Mouse (Mus musculus) gastrocnemius, postnatal 4 days (tissue): ENCODE data around the gene Ppp3ca. TPM values are rescaled to one million over a fixed set of nuclear protein-coding genes. Genes with fewer than 3 reads are reported as not detected.
"Not testable (repeated sequence)": the region's sequence is repeated elsewhere in the genome, so short reads cannot be mapped to it uniquely, and the experiment has no call there.

Experiments used
- DNase-seq, 2 experiments: peaks; one replicate each; pipeline ENCODE4 v3.0.0; 2021 to 2022; ENCODE audit warnings: low spot score in 2 of 2, mixed read lengths in 2 of 2
- total RNA-seq, 2 experiments: library from RNA; stranded (reverse); gene quantifications; 2 replicates each; pipeline ENCODE4 v1.2.3; 2021

Ppp3ca gene
- total RNA-seq, 2 experiments from 2014 or later = 114 to 125 TPM

DNA sequence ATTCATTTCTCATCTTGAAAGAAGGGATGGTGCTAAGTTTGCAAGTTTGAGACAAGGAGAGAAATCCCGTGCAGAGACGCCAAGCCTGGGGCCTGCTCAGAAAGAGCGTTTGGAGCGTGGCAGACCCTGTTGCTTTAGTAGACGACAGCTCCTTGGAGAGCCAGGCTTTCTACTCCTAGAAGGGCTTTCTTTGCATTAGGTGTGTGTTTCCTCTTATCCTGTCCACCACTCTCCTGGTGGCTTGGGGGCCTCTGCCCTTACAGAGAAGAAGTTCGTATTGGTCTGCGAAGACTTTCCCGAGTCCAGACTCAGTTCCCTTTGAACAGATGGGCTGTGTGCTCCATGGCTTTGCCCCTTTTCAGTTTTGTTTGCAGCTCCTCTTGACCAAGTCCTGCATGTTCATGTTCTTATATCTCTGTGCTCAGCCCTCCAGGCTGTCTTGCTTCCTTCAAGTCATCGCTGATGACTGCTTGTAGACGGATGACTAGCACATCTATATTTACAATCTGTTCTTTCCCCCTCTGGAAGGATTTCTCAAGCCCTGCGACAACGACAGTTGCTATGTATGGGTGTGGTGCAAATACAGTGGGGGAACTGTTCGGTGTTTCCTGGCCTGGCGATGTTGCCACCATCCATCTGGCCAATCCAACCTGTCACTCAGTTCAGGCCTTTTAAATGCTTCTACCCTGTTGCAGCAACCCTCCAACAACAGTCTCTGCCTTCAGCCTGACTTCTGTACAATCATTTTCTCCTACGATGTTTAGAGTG lies 14.5 kb downstream of the Ppp3ca start:
- DNase-seq = no peak

DNA sequence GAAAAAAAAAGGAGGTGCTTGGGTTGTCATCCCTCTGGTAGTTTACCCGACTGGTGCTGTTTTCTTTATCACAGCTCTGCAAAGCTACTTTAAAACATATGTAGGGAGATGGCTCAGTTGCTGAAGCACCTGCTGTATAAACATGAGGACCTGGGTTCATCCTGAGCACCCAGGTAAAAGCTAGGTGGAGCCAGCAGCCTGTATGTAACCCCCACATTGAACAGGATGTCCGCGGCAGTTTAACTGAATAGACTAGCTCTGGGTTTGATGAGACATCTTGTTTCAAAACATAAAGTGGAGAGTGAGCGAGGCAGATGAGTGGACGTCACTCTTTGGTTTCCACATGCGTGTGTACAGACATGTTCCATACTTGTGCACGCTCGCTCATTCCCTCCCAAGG lies 16.5 kb downstream of the Ppp3ca start:
- no peak for DNase-seq

GRCm38 (mm10) chr3:136688101-136688586 lies 18.2 kb downstream of the Ppp3ca start:
- no peak for DNase-seq

- no peak for DNase-seq
Observed at GRCm38 (mm10) chr3:136689793-136690543, 20.0 kb downstream of the Ppp3ca start.

GRCm38 (mm10) chr3:136691984-136692383 lies 22.1 kb downstream of the Ppp3ca start:
- no peak for DNase-seq

GRCm38 (mm10) chr3:136693547-136693946 lies 23.6 kb downstream of the Ppp3ca start:
- no peak for DNase-seq

- DNase-seq = no peak
Observed at GRCm38 (mm10) chr3:136697626-136698191, 27.8 kb downstream of the Ppp3ca start.

GRCm38 (mm10) chr3:136699711-136700110 lies 29.8 kb downstream of the Ppp3ca start:
- not testable (repeated sequence) for DNase-seq

GRCm38 (mm10) chr3:136700447-136701009 lies 30.6 kb downstream of the Ppp3ca start:
- no peak for DNase-seq

DNA sequence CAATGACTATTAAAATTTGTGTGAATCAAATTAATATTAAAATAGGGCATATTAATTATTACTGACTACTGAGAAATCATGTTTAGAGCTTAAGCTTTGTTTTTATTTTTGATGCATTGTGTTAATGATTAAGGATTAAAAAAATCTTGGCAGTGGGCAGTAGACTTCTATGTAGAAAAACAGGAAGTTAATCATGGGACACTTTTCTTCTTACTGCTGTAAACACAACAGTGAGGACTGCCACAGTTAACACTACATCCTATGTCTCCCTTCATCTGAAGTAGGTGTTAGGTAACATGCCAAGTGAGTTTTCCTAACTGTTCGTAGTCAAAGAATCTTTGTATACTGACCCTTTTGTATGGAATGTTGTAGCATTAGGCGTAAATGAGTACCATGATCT lies 32.9 kb downstream of the Ppp3ca start:
- DNase-seq = no peak

- no peak for DNase-seq
Observed at GRCm38 (mm10) chr3:136704515-136705247, 34.8 kb downstream of the Ppp3ca start.

DNA sequence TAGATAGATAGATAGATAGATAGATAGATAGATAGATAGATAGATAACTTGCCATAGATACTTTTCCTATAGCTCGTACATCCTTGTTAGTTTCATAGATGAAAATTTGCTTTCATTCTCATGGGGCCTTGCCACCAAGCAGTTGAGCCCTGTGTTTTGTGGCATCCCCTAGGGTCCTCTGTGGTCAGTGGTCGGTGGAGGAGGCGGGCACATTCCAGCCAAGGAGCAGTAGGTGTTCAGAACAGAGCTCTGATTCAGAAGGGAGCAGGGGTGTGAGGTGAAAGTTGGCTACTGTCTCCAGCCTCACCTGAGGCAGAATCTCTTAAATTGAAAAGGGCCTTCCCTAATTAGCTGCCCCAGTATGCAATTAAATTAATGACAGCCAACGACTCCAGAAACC lies 36.1 kb downstream of the Ppp3ca start:
- no peak for DNase-seq

DNA sequence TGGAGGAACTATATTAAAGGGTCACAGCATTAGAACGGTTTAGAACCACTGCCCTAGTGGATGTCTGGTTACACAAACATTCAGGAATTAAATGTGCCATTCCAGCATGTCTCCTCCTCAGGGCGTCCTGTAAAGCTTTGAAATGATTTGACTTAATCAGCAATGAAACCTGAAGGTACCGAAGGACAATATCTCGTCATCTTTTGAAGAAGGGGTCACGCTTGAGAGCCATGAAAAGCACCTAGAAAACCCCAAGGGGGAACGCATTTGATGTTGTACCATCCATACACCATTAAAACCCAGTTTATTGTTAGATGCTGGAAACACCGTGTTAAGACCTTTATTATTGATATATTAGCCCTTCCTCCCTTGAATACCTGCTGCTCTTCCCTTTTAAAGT lies 36.8 kb downstream of the Ppp3ca start:
- no peak for DNase-seq

DNA sequence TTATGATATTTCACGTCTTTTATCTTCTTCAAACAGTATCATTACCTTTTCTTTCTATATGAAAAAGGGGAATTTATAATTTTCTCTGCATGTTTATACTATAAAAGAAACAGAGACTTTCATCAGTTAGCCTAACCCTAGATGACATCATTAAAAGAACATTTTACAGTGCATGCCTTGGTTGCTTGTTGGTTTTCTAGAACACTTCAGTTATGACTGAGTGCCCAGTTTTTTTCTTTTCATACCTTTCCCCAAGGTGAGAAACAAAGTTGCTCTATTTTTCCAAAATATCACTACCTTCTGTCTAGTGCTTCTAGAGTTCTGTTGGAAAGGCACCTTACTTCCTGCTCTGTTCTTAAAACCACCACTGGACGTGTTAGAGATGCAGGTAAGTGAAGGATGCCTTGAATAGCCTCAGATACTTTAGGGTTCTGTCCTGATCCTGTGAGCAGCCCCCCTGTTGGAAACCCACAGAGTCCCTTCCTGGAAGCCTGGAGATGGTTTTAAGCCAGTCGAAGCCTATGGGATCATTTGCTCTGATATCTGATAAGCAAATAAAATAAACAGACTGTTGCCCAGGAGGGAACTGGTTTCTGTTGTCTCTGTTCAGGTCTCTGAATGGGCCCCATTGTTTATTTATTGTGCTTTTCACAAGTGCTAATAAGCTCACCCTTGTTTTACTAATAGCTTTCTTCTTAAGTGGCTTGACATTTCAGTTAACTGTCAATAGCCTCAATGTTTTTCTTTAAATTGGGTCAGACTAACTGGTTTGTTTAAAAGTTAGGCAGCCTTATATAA lies 37.5 kb downstream of the Ppp3ca start:
- DNase-seq = no peak

- DNase-seq = no peak
Observed at GRCm38 (mm10) chr3:136708230-136708629, 38.3 kb downstream of the Ppp3ca start.

- no peak for DNase-seq
Observed at GRCm38 (mm10) chr3:136710310-136710906, 40.5 kb downstream of the Ppp3ca start.

DNA sequence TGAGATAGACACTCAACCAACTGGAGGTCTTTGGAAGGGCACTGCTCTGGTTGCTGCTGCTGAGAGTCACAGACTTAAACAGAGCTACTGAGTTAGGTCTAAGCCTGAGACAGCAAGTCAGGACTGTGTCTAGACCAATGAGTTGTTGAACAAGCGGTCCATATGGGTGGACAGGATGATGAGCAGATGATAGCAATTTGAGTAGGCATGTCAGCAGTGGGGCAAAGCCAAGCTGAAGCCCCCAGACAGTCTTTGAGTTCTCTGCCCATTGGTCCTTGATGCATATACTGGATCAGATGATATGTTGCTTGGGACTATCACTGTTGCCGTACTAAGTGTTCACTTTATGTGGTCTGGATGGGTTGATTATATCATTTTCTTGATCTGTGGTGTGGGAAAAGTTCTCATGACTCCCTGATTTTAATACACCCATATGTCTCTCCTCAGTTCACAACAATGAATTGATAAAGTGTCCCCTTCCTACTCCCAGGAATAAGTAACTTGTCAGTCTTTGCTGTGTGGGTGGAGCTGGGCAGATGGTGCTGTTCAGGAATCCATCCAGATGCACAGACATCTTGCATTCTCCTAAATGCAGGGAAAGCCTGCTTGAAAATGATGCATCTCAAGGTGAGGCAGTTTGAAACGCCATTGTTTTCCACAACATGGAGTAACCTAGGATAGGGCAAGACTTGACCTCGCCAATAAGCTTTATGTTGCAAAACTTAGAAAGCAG lies 44.5 kb downstream of the Ppp3ca start:
- no peak for DNase-seq

GRCm38 (mm10) chr3:136716247-136716646 lies 46.3 kb downstream of the Ppp3ca start:
- no peak for DNase-seq

GRCm38 (mm10) chr3:136718412-136718811 lies 48.5 kb downstream of the Ppp3ca start:
- no peak for DNase-seq
